In genomic region chr17:9529340-9529739, GRCm38 (mm10) we compare ENCODE assay signal across 34 mouse cellular contexts.
"Had no signal": no experiment of that assay in that cellular context is flagged by ENCODE, and none has a peak within 500 bp of the region (broad histone marks: within the 10 kb centered on the region; RNA-seq: fewer than 3 reads in every experiment).

No protein-coding gene starts in this region.

- H3K27ac ChIP-seq: heart, embryonic 10.5 days; heart, embryonic 13.5 days; heart, embryonic 15.5 days; hindbrain, embryonic 12.5 days; hindbrain, embryonic 13.5 days; hindbrain, embryonic 14.5 days; hindbrain, embryonic 15.5 days; hindbrain, postnatal 0 days; intestine, embryonic 15.5 days; kidney, embryonic 15.5 days; kidney, postnatal 0 days; layer of hippocampus, adult 2 months; left cerebral cortex, adult 2 months had no signal

- H3K36me3 ChIP-seq: heart, embryonic 10.5 days; heart, embryonic 12.5 days; heart, embryonic 13.5 days; heart, embryonic 15.5 days; hindbrain, embryonic 12.5 days; hindbrain, embryonic 13.5 days; hindbrain, embryonic 15.5 days; intestine, embryonic 15.5 days; kidney, embryonic 15.5 days had no signal

- ATAC-seq: hindbrain, embryonic 16.5 days; hindbrain, postnatal 0 days; inflammation-experienced regulatory T-cells, adult 6 months; intestine, embryonic 15.5 days; intestine, embryonic 16.5 days; intestine, postnatal 0 days had no signal

- H3K4me3 ChIP-seq: heart, embryonic 10.5 days; heart, embryonic 12.5 days; heart, embryonic 13.5 days; heart, embryonic 15.5 days; hindbrain, embryonic 12.5 days; hindbrain, embryonic 13.5 days; hindbrain, embryonic 15.5 days; intestine, embryonic 15.5 days; kidney, embryonic 15.5 days; layer of hippocampus, adult 2 months; left cerebral cortex, adult 2 months had no signal

- H3K4me1 ChIP-seq: heart, embryonic 10.5 days; heart, embryonic 12.5 days; heart, embryonic 13.5 days; heart, embryonic 15.5 days; hindbrain, embryonic 12.5 days; hindbrain, embryonic 13.5 days; hindbrain, embryonic 15.5 days; intestine, embryonic 15.5 days; kidney, embryonic 15.5 days had no signal

- DNase-seq: heart, postnatal 10 days; heart, postnatal 14 days; heart, postnatal 36 days; heart, postnatal 4 days; kidney, adult 11 months; kidney, adult 18-20 months; kidney, adult 2 months; kidney, adult 8-10 months; kidney, adult 9 months; kidney, postnatal 10 days; kidney, postnatal 14 days; kidney, postnatal 25 days; kidney, postnatal 36 days; kidney, postnatal 4 days; layer of hippocampus, adult 9-11 months; layer of hippocampus, postnatal 36 days had no signal

- H3K9me3 ChIP-seq: heart, embryonic 10.5 days; heart, embryonic 12.5 days; heart, embryonic 13.5 days; heart, embryonic 15.5 days; hindbrain, embryonic 12.5 days; hindbrain, embryonic 13.5 days; hindbrain, embryonic 15.5 days; intestine, embryonic 15.5 days; kidney, embryonic 15.5 days had no signal

- H3K27me3 ChIP-seq: heart, embryonic 12.5 days; heart, embryonic 13.5 days; heart, embryonic 15.5 days; hindbrain, embryonic 12.5 days; hindbrain, embryonic 13.5 days; hindbrain, embryonic 15.5 days; intestine, embryonic 15.5 days; kidney, embryonic 15.5 days had no signal
